Mouse (Mus musculus): ENCODE data around the gene Olfr572.

Olfr572 gene

GRCm38 (mm10) chr7:102924109-102924508, at the start of gene Olfr572:
Gene Olfr572, plus strand, starts transcription at chr7:102924409.
- in situ Hi-C loops (cut with MboI; ENCODE audit: low sequenced_read_pairs) = no loop called here

- in situ Hi-C loops (cut with MboI; ENCODE audit: low sequenced_read_pairs) = no loop called here
Observed at GRCm38 (mm10) chr7:102876822-102877221, 47.4 kb upstream of the Olfr572 start, which contains the start of gene Olfr568. Gene Olfr568, plus strand, starts transcription at chr7:102877122.

- in situ Hi-C loops (cut with MboI; ENCODE audit: low sequenced_read_pairs) = no loop called here
Observed at GRCm38 (mm10) chr7:102890782-102891181, 33.4 kb upstream of the Olfr572 start, which contains the start of gene Olfr569. Gene Olfr569, minus strand, starts transcription at chr7:102890882.

- in situ Hi-C loops (cut with MboI; ENCODE audit: low sequenced_read_pairs) = loop anchor here (10.0 kb wide), 1 partner anchor 410 kb away; no protein-coding TSS in a partner anchor
Observed at GRCm38 (mm10) chr7:102915261-102915660, 8.9 kb upstream of the Olfr572 start.

- in situ Hi-C loops (cut with MboI; ENCODE audit: low sequenced_read_pairs) = loop anchor here (10.0 kb wide), 1 partner anchor 412 kb away; no protein-coding TSS in a partner anchor
Observed at GRCm38 (mm10) chr7:102916405-102916804, 7.8 kb upstream of the Olfr572 start.

- in situ Hi-C loops (cut with MboI; ENCODE audit: low sequenced_read_pairs) = loop anchor here (10.0 kb wide), 1 partner anchor 412 kb away; no protein-coding TSS in a partner anchor
Observed at GRCm38 (mm10) chr7:102917032-102917875, 7.0 kb upstream of the Olfr572 start, which contains the start of gene Olfr571. Gene Olfr571, minus strand, starts transcription at chr7:102917536.

GRCm38 (mm10) chr7:102919632-102920031, 4.6 kb upstream of the Olfr572 start:
- in situ Hi-C loops (cut with MboI; ENCODE audit: low sequenced_read_pairs) = loop anchor here (10.0 kb wide), 1 partner anchor 415 kb away; no protein-coding TSS in a partner anchor

- in situ Hi-C loops (cut with MboI; ENCODE audit: low sequenced_read_pairs) = no loop called here
Observed at GRCm38 (mm10) chr7:102927105-102927504, 2.9 kb downstream of the Olfr572 start.

- in situ Hi-C loops (cut with MboI; ENCODE audit: low sequenced_read_pairs) = no loop called here
Observed at GRCm38 (mm10) chr7:102942475-102942874, 18.3 kb downstream of the Olfr572 start, which contains the start of gene Olfr573-ps1. Gene Olfr573-ps1, minus strand, starts transcription at chr7:102942575.

- in situ Hi-C loops (cut with MboI; ENCODE audit: low sequenced_read_pairs) = no loop called here
Observed at GRCm38 (mm10) chr7:102943417-102943816, 19.2 kb downstream of the Olfr572 start.

GRCm38 (mm10) chr7:102948167-102948566, 24.0 kb downstream of the Olfr572 start, which contains the start of gene Olfr574:
Gene Olfr574, plus strand, starts transcription at chr7:102948467.
- in situ Hi-C loops (cut with MboI; ENCODE audit: low sequenced_read_pairs) = no loop called here

- in situ Hi-C loops (cut with MboI; ENCODE audit: low sequenced_read_pairs) = no loop called here
Observed at GRCm38 (mm10) chr7:102950732-102951131, 26.5 kb downstream of the Olfr572 start.

- in situ Hi-C loops (cut with MboI; ENCODE audit: low sequenced_read_pairs) = no loop called here
Observed at GRCm38 (mm10) chr7:102958137-102958536, 33.9 kb downstream of the Olfr572 start.

- in situ Hi-C loops (cut with MboI; ENCODE audit: low sequenced_read_pairs) = no loop called here
Observed at GRCm38 (mm10) chr7:102958593-102958992, 34.4 kb downstream of the Olfr572 start, which contains the start of gene Olfr575. Gene Olfr575, minus strand, starts transcription at chr7:102958775.

- in situ Hi-C loops (cut with MboI; ENCODE audit: low sequenced_read_pairs) = no loop called here
Observed at GRCm38 (mm10) chr7:102962360-102962759, 38.2 kb downstream of the Olfr572 start, which contains the start of gene Olfr576. Gene Olfr576, plus strand, starts transcription at chr7:102962660.

- in situ Hi-C loops (cut with MboI; ENCODE audit: low sequenced_read_pairs) = no loop called here
Observed at GRCm38 (mm10) chr7:102974399-102974798, 50.2 kb downstream of the Olfr572 start.

- in situ Hi-C loops (cut with MboI; ENCODE audit: low sequenced_read_pairs) = no loop called here
Observed at GRCm38 (mm10) chr7:102975843-102976242, 51.6 kb downstream of the Olfr572 start, which contains the start of gene Olfr577. Gene Olfr577, minus strand, starts transcription at chr7:102975943.

All from CH12F3 (cell line).